Mouse (Mus musculus) spleen, postnatal 36 days (tissue): Measurements from ENCODE around the gene Olfr104-ps.

ENCODE experiments used
- DNase-seq, 2 experiments: peaks; one replicate each; pipeline ENCODE4 v3.0.0; 2022; ENCODE audit warnings: low spot score in 2 of 2, mixed read lengths in 1 of 2

Gene Olfr104-ps

DNA sequence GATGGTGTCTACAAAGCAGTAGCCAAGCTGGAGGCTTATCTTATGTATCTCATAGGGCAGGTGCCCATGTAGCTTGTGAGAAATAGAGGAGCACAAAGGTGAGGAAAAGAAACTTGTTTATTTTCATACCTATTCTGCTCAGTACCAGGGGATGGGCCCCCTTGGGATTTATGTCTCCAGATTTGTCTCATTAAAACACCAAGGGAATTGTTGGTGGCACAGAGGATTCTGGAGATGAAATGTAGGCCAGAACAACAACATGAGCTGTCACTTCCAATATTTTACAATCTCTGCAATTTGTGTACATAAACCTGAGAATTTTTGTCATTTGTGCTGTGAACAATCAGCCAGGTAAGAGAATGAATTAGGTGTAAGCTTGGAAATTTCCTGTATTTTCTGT lies at the start of gene Olfr104-ps:
Gene Olfr104-ps, plus strand, starts transcription at position 301 of the 400 bp plus-strand sequence.
- no peak for DNase-seq

DNA sequence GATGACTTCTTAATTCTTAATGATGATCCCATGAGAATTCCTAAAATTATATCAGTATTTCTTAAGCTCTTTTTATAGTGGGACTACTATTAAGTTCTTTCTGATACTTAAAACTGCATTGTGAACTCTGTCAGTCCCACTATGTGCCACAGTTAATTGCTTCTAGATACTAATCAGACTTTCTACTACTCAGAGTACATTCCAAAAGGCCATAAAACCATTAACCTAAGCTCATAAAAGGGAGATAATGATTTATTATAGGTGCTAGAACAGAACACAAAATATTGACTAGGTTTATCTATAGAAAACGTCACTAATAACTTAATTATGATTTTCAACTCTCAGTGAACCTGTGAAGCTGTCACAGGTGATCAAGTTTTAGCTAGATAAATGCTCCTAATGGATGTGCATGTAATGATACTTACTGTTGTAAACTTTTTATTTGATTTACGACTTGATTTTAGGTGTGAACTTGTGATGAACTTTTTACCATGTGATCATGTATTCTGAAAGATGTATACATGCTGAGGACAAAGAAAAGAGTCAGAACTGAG lies 49.2 kb upstream of the Olfr104-ps start:
- no peak for DNase-seq

DNA sequence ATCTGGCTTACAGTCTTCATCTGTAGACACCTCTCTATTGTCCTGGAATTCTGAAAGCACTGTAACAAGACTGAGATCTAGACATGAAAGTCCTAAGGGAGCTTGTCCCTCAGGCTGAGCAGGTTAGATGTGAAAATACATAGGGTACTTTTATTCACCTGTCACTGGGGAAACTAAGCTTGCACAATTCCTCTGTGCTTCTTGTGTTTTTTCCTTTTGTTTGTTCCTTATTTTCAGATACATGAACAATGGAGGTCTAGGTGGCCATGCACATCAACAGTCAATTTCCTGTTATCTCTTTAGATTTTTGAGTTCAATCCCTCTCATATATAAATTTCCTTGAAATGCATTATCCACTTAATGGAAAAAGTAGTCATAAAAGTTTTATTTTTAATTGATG lies 42.4 kb upstream of the Olfr104-ps start, which contains the start of gene Olfr102:
Gene Olfr102, minus strand, starts transcription at position 101 of the 400 bp plus-strand sequence.
- DNase-seq: no peak

DNA sequence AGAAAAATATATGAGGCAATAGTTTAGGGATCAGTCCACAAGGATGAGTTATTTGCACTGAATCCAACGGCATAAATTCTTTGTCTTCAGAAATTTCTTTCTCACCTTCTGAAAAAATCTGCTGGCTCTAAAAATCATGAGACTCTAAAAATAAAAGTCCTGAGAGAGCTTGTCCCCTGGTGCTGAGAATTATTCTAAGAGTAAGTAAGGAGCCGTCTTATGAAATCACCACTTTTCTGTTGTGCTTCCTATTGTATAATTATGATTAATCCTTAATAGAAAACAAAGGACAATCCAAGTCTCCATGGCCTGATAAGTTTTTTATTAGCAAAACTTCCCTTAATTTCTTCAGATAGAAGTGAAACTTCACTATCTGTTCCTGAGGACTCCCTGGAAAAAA lies 19.8 kb upstream of the Olfr104-ps start, which contains the start of gene Olfr103:
Gene Olfr103, minus strand, starts transcription at position 101 of the 400 bp plus-strand sequence.
- no peak for DNase-seq

DNA sequence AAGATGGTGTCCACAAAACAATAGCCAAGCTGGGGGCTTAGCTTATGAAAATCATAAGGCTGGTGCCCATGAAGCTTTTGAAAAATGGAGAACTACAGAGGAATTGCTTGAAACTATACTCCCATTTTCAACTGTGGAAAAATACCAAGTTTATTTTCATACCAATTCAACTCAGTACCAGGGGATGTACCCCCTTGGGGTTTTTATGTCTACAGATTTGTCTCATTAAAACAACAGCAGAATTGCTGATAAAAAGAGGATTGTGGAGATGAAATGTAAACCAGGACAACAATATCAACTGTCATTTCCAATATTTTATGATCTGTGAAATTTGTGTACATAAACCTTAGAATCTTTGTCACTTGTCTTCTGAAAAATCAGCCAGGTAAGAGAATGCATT lies 19.4 kb downstream of the Olfr104-ps start, which contains the start of gene Olfr105-ps:
Gene Olfr105-ps, plus strand, starts transcription at position 301 of the 400 bp plus-strand sequence.
- no peak for DNase-seq

DNA sequence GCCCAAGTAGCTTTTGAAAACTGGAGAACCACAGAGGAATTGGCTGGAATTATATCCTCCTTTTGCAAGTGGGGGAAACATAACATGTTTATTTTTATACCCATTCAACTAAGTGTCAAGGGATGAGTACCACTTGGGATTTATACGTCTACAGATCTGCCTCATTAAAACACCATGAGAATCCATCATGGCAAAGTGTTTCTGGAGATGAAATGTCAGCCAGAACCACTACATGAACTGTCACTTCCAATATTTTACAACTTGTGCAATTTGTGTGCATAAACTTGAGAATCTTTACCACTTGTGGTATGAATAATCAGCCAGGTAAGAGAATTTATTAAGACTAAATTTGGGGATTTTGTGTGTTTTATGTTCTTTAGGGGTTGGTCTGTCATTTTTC lies 30.7 kb downstream of the Olfr104-ps start, which contains the start of gene Olfr106-ps:
Gene Olfr106-ps, plus strand, starts transcription at position 301 of the 400 bp plus-strand sequence.
- DNase-seq: no peak

DNA sequence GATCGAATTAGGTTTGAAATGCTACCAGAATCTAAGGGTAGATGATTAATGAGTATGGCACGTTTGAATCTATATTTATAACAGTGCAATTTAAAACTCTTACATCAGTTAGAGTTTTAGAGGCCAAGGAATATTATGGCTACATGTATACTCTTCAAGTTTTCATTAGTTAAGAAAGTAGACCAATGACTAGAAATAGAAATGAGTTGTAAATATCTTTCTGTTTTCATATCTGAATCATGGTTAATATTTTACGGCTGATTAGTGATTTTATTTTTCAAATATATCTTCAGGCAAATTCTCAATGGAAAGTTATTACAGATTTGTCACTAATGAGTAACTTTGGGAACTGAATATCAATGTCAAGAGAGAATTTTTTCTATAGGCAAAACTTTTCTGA lies 39.5 kb downstream of the Olfr104-ps start, which contains the start of gene Olfr107:
Gene Olfr107, plus strand, starts transcription at position 301 of the 400 bp plus-strand sequence.
- DNase-seq: no peak

DNA sequence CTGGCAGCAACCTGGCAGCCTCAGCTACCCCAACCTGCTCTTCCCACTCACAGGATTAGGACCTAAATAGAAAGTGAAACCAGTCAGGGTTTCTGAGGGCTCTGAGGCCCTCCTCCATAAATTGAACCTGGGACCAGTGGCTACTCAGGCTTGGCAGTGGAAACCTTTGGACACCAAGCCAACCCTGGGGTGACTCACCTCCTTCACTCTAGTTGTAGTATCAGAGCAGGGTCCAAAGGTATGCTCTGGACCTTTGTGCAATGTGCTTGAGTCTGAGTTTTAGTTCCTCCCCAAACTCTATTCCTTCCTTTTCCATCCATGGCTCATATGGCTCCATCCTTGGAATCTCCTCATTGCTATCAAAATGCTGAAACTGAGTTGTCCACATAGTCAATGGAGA lies 54.0 kb downstream of the Olfr104-ps start:
- no peak for DNase-seq
